Mouse (Mus musculus): Measurements from ENCODE around the gene Acot7.
"Not testable (repeated sequence)": the region's sequence is repeated elsewhere in the genome, so short reads cannot be mapped to it uniquely, and the experiment has no call there.

The Acot7 gene

GRCm38 (mm10) chr4:152212531-152212930, 34.6 kb downstream of the Acot7 start:
- peak; percentile 73 for DNase-seq

GRCm38 (mm10) chr4:152212974-152213373, 35.0 kb downstream of the Acot7 start:
- DNase-seq: no peak

- DNase-seq: peak; percentile 87
Observed at GRCm38 (mm10) chr4:152213760-152214480, 36.0 kb downstream of the Acot7 start.

- no peak for DNase-seq
Observed at GRCm38 (mm10) chr4:152214871-152215415, 37.0 kb downstream of the Acot7 start.

- DNase-seq: no peak
Observed at GRCm38 (mm10) chr4:152219591-152219990, 41.7 kb downstream of the Acot7 start.

- DNase-seq: no peak
Observed at GRCm38 (mm10) chr4:152220771-152221410, 43.0 kb downstream of the Acot7 start.

GRCm38 (mm10) chr4:152221411-152221887, 43.5 kb downstream of the Acot7 start:
- peak; percentile 54 for DNase-seq

GRCm38 (mm10) chr4:152222111-152222510, 44.2 kb downstream of the Acot7 start:
- no peak for DNase-seq

- no peak for DNase-seq
Observed at GRCm38 (mm10) chr4:152222513-152222912, 44.6 kb downstream of the Acot7 start.

- no peak for DNase-seq
Observed at GRCm38 (mm10) chr4:152224156-152224555, 46.2 kb downstream of the Acot7 start.

- no peak for DNase-seq
Observed at GRCm38 (mm10) chr4:152226901-152227486, 49.1 kb downstream of the Acot7 start.

GRCm38 (mm10) chr4:152227749-152228527, 50.0 kb downstream of the Acot7 start:
- DNase-seq: no peak

- DNase-seq: not testable (repeated sequence)
Observed at GRCm38 (mm10) chr4:152230331-152230730, 52.4 kb downstream of the Acot7 start.

- no peak for DNase-seq
Observed at GRCm38 (mm10) chr4:152231326-152231725, 53.4 kb downstream of the Acot7 start.

- DNase-seq: no peak
Observed at GRCm38 (mm10) chr4:152232411-152232903, 54.5 kb downstream of the Acot7 start.

- DNase-seq: no peak
Observed at GRCm38 (mm10) chr4:152239974-152240373, 62.0 kb downstream of the Acot7 start.

- DNase-seq: no peak
Observed at GRCm38 (mm10) chr4:152243241-152243891, 65.4 kb downstream of the Acot7 start.

- no peak for DNase-seq
Observed at GRCm38 (mm10) chr4:152243969-152244368, 66.0 kb downstream of the Acot7 start.

GRCm38 (mm10) chr4:152244545-152245522, 66.9 kb downstream of the Acot7 start:
- no peak for DNase-seq

- no peak for DNase-seq
Observed at GRCm38 (mm10) chr4:152246011-152246410, 68.1 kb downstream of the Acot7 start.

GRCm38 (mm10) chr4:152247195-152247594, 69.3 kb downstream of the Acot7 start:
- DNase-seq: no peak

Data from embryo, embryonic 11 days (tissue).